Mouse (Mus musculus) gastrocnemius, postnatal 4 days (tissue): Measurements from ENCODE around the gene Nell2. TPM values are rescaled to one million over a fixed set of nuclear protein-coding genes. Genes with fewer than 3 reads are reported as not detected.
"Not testable (repeated sequence)": the region's sequence is repeated elsewhere in the genome, so short reads cannot be mapped to it uniquely, and the experiment has no call there.

Experiments
- DNase-seq, 2 experiments: peaks; one replicate each; pipeline ENCODE4 v3.0.0; 2021 to 2022; ENCODE audit warnings: low spot score in 2 of 2, mixed read lengths in 2 of 2
- total RNA-seq, 2 experiments: library from RNA; stranded (reverse); gene quantifications; 2 replicates each; pipeline ENCODE4 v1.2.3; 2021

The Nell2 gene
- total RNA-seq, 2 experiments from 2014 or later, result 0.73 to 1.1 TPM

- no peak for DNase-seq
Measured at GRCm38 (mm10) chr15:95245516-95245915, 282.8 kb downstream of the Nell2 start.

- DNase-seq, result no peak
Measured at GRCm38 (mm10) chr15:95243876-95244275, 284.5 kb downstream of the Nell2 start.

- no peak for DNase-seq
Measured at GRCm38 (mm10) chr15:95241161-95241560, 287.2 kb downstream of the Nell2 start.

- DNase-seq, result not testable (repeated sequence)
Measured at GRCm38 (mm10) chr15:95237021-95237420, 291.3 kb downstream of the Nell2 start.

DNA sequence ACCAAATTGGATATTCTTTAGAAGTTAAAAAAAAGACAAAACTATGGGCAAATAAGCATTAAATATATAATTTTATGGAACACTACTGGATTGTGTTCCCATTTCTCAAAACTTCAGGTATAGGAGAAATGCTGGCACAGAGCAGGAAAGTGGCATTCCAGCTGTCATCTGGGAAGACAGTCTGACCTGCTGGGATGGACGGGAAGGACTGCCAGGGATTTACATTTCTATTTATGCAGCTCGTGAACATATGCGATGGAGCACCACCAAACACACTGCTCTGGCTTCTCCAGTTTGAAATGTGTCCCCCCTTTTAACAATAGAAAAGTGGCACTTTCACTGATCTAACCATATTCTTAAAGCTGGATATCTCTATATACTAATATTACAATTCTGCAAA is 291.9 kb downstream of the Nell2 start:
- no peak for DNase-seq

DNA sequence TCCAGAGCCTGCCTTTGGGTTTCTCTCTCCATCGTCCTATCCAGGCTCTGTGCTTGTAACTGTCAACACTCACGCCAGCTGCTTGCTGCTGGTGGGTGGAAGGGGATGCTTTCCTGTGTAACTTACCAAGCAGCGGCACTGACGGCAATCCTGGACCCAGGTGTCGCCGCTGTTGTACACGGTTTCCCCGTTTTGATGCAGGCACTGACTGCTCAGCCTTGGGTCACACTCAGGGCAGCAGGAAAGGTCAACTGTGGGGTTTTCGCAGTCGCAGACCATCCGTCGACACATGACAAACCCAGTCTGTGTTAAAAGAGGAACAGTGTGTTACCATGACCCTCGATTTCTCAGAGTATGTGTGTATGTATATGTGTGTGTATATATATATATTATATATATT is 297.2 kb downstream of the Nell2 start:
- no peak for DNase-seq

- DNase-seq, result no peak
Measured at GRCm38 (mm10) chr15:95216640-95217365, 311.6 kb downstream of the Nell2 start.

DNA sequence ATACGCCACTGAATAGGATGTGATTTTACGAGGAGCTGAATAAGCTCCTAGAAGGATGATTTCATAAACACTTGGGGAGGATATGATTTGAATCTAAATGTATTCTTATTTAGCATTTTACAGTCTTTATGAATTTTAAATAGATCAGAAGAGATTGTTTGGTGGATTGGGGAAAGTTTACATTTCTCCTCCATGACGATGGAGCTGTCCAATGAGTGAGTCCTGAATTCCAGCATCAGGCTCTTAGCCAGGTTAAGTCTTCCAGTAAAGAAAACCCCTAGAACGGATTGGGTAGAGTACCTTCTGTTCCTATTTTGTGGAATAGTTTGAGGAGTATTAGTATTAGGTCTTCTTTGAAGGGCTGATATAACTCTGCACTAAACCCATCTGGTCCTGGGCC is 317.8 kb downstream of the Nell2 start:
- DNase-seq, result no peak

DNA sequence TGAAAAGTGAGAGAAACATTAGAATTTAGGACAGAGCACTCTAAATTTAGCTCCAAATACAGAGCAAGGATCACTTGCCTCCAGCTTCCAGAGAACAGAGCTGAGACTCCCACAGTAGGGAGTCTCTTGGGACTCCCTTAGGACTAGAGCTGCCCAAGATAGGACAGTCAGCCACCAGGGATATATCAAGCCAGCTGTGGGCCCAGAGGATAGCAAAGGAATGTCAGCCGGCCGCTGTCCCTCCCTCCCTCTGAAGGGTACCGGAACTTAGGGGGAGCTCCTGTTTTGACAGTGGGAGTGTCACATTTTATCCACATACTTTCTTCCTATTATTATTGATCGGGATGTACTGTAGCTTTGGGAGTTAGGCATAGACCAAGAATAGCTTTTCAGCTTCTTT is 319.2 kb downstream of the Nell2 start:
- DNase-seq, result no peak

- no peak for DNase-seq
Measured at GRCm38 (mm10) chr15:95193661-95194280, 334.6 kb downstream of the Nell2 start.

- DNase-seq, result no peak
Measured at GRCm38 (mm10) chr15:95192951-95193350, 335.4 kb downstream of the Nell2 start.

DNA sequence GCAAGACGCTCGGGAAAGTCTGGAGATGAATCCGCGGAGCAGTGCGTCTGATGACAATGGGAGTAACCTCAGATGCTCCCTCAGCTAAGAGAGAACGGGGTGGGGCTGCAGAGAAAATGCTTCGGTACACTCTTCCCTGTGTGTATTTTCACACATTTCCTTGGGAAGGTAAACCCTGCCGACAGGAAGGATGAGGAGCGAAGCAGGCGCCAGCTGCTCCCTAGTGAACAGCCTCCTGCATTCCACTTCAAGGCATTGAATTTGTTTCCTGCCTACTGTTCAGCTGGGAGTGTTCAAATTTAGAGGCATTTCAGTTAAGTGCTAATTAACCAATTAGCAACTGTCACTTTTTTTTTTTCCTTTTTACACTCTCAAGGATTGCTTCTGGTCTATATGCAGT is 342.1 kb downstream of the Nell2 start:
- DNase-seq, result no peak

DNA sequence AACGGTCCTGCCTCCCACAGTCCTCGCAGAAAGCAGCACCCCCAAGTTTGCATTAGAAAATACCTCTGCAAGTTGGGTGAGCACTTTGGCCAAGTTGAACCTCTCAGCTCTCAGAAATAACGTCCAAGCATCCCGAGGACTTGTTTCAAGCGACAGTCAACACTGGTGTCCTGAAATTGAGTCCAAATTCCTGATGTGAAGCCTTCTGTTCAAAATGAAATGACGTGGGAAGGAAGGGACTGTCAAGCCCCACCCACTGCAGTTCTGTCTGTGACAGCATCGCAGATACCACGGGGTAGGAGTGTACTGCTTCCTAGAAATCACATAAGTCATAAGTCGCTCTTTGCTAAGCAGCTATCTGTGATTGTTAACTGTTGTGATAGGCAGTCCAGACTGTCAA is 342.9 kb downstream of the Nell2 start:
- DNase-seq, result no peak

DNA sequence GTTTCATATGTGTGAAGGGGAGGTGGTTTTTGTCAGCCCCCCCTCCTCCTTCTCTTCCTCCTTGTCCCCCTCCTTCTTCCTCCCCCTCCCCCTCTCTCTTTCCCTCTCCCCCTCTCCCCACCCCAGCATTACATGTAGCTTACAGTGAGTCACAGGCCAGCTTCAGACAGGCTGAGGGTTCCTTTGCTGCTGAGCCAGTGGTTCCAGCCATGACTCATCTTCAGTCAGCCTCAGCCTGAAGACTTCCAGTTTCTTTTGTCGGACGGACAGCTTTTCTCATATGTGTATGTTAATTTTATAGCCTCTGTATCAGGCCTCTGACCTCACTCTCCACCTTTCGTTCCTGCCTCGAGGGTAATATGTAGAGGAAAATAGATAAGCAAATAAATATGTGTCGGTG is 344.9 kb downstream of the Nell2 start:
- no peak for DNase-seq

GRCm38 (mm10) chr15:95156828-95157227 is 371.5 kb downstream of the Nell2 start:
- DNase-seq, result no peak

GRCm38 (mm10) chr15:95145118-95145517 is 383.2 kb downstream of the Nell2 start:
- DNase-seq, result no peak

DNA sequence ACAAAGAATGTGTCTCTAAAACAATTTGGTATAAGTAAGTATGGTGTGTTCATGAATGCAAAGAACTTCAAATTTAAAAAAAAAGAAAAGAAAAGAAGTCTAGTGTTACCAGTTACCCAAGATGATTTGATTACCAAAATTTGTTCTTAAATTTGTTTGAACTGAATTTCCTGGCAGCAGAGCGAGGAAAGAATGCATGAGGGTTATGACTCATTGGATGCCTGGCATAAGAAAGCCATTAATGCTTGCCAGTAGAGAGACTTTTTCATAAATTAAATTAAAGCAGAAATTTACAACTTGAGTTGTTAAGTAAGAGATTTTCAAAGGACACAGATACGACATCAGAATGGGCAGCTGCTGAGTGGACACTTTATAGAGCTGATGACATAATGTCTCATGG is 384.2 kb downstream of the Nell2 start:
- DNase-seq, result no peak

GRCm38 (mm10) chr15:95138709-95139409 is 389.5 kb downstream of the Nell2 start:
- no peak for DNase-seq

DNA sequence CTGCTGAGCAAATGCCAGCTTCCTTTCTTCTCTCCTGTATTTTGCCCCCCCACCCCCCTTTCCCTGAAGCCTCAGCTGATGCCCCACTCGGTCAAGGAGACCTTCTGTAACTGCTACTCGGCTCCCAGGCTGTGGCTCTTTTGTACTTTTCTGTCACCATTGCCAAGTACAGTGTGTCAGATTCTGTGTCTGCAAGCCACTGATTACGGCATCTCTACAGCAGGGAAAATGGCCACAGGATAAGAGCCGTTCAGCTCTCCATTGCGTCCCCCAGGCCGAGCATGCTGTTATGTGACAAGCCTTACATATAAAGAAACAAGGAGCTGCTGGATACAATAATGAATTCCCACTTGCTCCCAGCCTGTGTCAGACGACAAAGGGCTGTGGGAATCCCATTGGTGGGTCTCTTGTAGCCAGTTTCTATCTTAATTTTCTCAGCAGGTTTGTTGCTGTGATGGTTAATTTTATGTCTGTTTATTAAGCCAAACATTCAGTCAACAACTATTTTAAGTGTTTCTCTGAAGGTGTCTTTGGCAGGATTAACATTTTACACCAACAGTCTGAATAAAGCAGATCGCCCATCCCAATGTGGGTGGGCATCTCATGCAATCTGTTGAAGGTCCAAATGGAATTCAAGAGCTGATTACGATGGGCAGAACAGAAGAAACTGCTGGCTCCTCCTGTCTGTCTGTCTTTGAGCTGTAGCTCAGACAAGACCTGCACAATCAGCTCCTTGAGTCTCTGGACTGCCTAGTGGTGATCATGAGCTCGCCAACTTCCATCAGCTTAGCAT is 391.1 kb downstream of the Nell2 start:
- DNase-seq, result no peak

- no peak for DNase-seq
Measured at GRCm38 (mm10) chr15:95135926-95136609, 392.3 kb downstream of the Nell2 start.

- no peak for DNase-seq
Measured at GRCm38 (mm10) chr15:95131401-95131800, 397.0 kb downstream of the Nell2 start.
